Mouse (Mus musculus) ES-E14 (cell line): Measurements from ENCODE around the gene Cav2. TPM values are rescaled to one million over a fixed set of nuclear protein-coding genes. Genes with fewer than 3 reads are reported as not detected.

Experiments
- DNase-seq: peaks from one replicate; pipeline ENCODE4 v3.0.0-alpha.2; 2013; ENCODE audit warnings: low read depth, low spot score
- H3K27ac ChIP-seq: 2 replicates; pipeline ENCODE4 v1.5.1; 2012; ENCODE audit warnings: low read depth, mild to moderate bottlenecking, low read length, moderate library complexity, mixed read lengths; ENCODE audit not compliant: poor library complexity, insufficient read depth, severe bottlenecking
- H3K36me3 ChIP-seq: 2 replicates; pipeline ENCODE4 v1.6.1; 2012; ENCODE audit warnings: mild to moderate bottlenecking, low read length, moderate library complexity, mixed read lengths; ENCODE audit not compliant: control insufficient read depth, poor library complexity, insufficient read depth, severe bottlenecking
- H3K4me1 ChIP-seq, 2 experiments: fragments of 150-350 bp in 1 of 2; sonication (generic) in 1 of 2; 2 replicates each; pipeline ENCODE4 v1.6.1; 2012; ENCODE audit warnings: low read length in 2 of 2, mild to moderate bottlenecking in 1 of 2, mixed read lengths in 1 of 2; ENCODE audit not compliant: control insufficient read depth in 2 of 2, insufficient read depth in 2 of 2, poor library complexity in 1 of 2
- H3K4me3 ChIP-seq, 2 experiments: fragments of 150-350 bp in 1 of 2; sonication (generic) in 1 of 2; 2 replicates each; pipeline ENCODE4 v1.5.1; 2012; ENCODE audit warnings: low read length in 2 of 2, low read depth in 1 of 2, mild to moderate bottlenecking in 1 of 2, mixed read lengths in 1 of 2; ENCODE audit not compliant: insufficient read depth in 1 of 2, poor library complexity in 1 of 2, severe bottlenecking in 1 of 2
- H3K9ac ChIP-seq: 2 replicates; pipeline ENCODE4 v1.6.1; 2012; ENCODE audit warnings: low read depth, mild to moderate bottlenecking, low read length, mixed read lengths; ENCODE audit not compliant: poor library complexity, insufficient read depth, severe bottlenecking
- H3K9me3 ChIP-seq: fragments of 150-350 bp; sonication (generic); 2 replicates; pipeline ENCODE4 v1.6.1; 2012; ENCODE audit warnings: low read depth, mild to moderate bottlenecking, low read length; ENCODE audit not compliant: control insufficient read depth, insufficient read depth
- CHD2 ChIP-seq: IDR thresholded peaks from 2 replicates; pipeline ENCODE4 v1.6.1; 2014; ENCODE audit warnings: mild to moderate bottlenecking, low read depth, low read length, inconsistent platforms
- HCFC1 ChIP-seq: IDR thresholded peaks from 2 replicates; pipeline ENCODE4 v1.6.1; 2012; ENCODE audit warnings: low read length, inconsistent platforms, borderline replicate concordance; ENCODE audit not compliant: insufficient read depth
- MAFK ChIP-seq: IDR thresholded peaks from 2 replicates; pipeline ENCODE4 v1.6.1; 2014; ENCODE audit warnings: mild to moderate bottlenecking, low read depth, low read length, inconsistent platforms; ENCODE audit not compliant: insufficient read depth
- ZC3H11A ChIP-seq: IDR thresholded peaks from 2 replicates; pipeline ENCODE4 v1.6.1; 2012; ENCODE audit warnings: low read depth, mild to moderate bottlenecking, inconsistent platforms, low read length, borderline replicate concordance
- ZNF384 ChIP-seq: IDR thresholded peaks from 2 replicates; pipeline ENCODE4 v1.6.1; 2012; ENCODE audit warnings: low read depth, low read length, inconsistent platforms
- in situ Hi-C, 2 experiments: fragments of 600-800 bp; cut with MboI; formaldehyde crosslinking; loops; one replicate each; pipeline ENCODE4 v1.15.1; 2025; ENCODE audit warnings: low sequenced_read_pairs in 2 of 2, inconsistent platforms in 1 of 2; ENCODE audit not compliant: unreplicated experiment in 2 of 2
- total RNA-seq: library from RNA; depleted of rRNA; stranded (reverse); fragments of 300-350 nt; gene quantifications from 2 replicates; pipeline ENCODE4 v1.2.3, GENCODE M21; 2012; rRNA removed

Cav2 gene
- total RNA-seq, 1 experiment = 4.5 TPM

GRCm38 (mm10) chr6:17317944-17318343 is 37.0 kb downstream of the Cav2 start:
- no peak for TF ChIP-seq MAFK
- no peak for TF ChIP-seq ZNF384
- TF ChIP-seq ZC3H11A = no peak
- no peak for TF ChIP-seq HCFC1
- TF ChIP-seq CHD2 = no peak
- no peak overlapping the region for H3K4me3 ChIP-seq
- no peaks in the 10 kb centered on the region for H3K36me3 ChIP-seq
- H3K27ac ChIP-seq = no peak overlapping the region
- DNase-seq = no peak
- H3K9me3 ChIP-seq = no peaks in the 10 kb centered on the region
- no peaks in the 10 kb centered on the region for H3K4me1 ChIP-seq
- in situ Hi-C loops = no loop called here
- no peak overlapping the region for H3K9ac ChIP-seq

- Histone ChIP-seq H3K9me3 (no peaks in the 10 kb centered on the region), H3K36me3 (no peaks in the 10 kb centered on the region), H3K27ac (no peak overlapping the region), H3K4me3 (no peak overlapping the region), H3K9ac (no peak overlapping the region), H3K4me1 (no peaks in the 10 kb centered on the region)
- TF ChIP-seq HCFC1 (no peak), ZC3H11A (no peak), ZNF384 (no peak), CHD2 (no peak), MAFK (no peak)
- in situ Hi-C loops = no loop called here
- DNase-seq = no peak
Measured at GRCm38 (mm10) chr6:17321976-17322375, 41.0 kb downstream of the Cav2 start.

- TF ChIP-seq CHD2 (no peak), ZNF384 (no peak), MAFK (no peak), HCFC1 (no peak), ZC3H11A (no peak)
- in situ Hi-C loops = no loop called here
- Histone ChIP-seq H3K36me3 (no peaks in the 10 kb centered on the region), H3K4me3 (no peak overlapping the region), H3K9me3 (no peaks in the 10 kb centered on the region), H3K27ac (no peak overlapping the region), H3K9ac (no peak overlapping the region), H3K4me1 (no peaks in the 10 kb centered on the region)
- DNase-seq = no peak
Measured at GRCm38 (mm10) chr6:17327216-17327615, 46.2 kb downstream of the Cav2 start.

- Histone ChIP-seq H3K9ac (no peak overlapping the region), H3K4me3 (no peak overlapping the region), H3K36me3 (no peaks in the 10 kb centered on the region), H3K9me3 (no peaks in the 10 kb centered on the region), H3K4me1 (no peaks in the 10 kb centered on the region), H3K27ac (no peak overlapping the region)
- DNase-seq = no peak
- in situ Hi-C loops = no loop called here
- no peak for TF ChIP-seq ZC3H11A
- TF ChIP-seq CHD2 = no peak
- no peak for TF ChIP-seq MAFK
- TF ChIP-seq HCFC1 = no peak
- no peak for TF ChIP-seq ZNF384
Measured at GRCm38 (mm10) chr6:17329801-17330200, 48.8 kb downstream of the Cav2 start.

- TF ChIP-seq ZC3H11A (no peak), ZNF384 (no peak), CHD2 (no peak), MAFK (no peak), HCFC1 (no peak)
- no peak overlapping the region for H3K27ac ChIP-seq
- no peak overlapping the region for H3K9ac ChIP-seq
- DNase-seq = no peak
- H3K36me3 ChIP-seq = no peaks in the 10 kb centered on the region
- H3K4me3 ChIP-seq = no peak overlapping the region
- H3K9me3 ChIP-seq = no peaks in the 10 kb centered on the region
- no peaks in the 10 kb centered on the region for H3K4me1 ChIP-seq
- in situ Hi-C loops = no loop called here
Measured at GRCm38 (mm10) chr6:17337724-17338123, 56.7 kb downstream of the Cav2 start.

Other genes with a start within 250 kb of the Cav2 start
- gene Tes, start 216.0 kb upstream of the Cav2 start, total RNA-seq = 27.7 and 51.1 TPM in 2 replicates
- 16.8 and 35.7 TPM in 2 replicates for gene Cav1, start 25.1 kb downstream of the Cav2 start, total RNA-seq
- 6.8 and 7.6 TPM in 2 replicates for gene Met, start 182.6 kb downstream of the Cav2 start, total RNA-seq